Mouse (Mus musculus): Measurements from ENCODE around the gene Rnd2.
"Not testable (repeated sequence)": the region's sequence is repeated elsewhere in the genome, so short reads cannot be mapped to it uniquely, and the experiment has no call there.

Gene Rnd2

DNA sequence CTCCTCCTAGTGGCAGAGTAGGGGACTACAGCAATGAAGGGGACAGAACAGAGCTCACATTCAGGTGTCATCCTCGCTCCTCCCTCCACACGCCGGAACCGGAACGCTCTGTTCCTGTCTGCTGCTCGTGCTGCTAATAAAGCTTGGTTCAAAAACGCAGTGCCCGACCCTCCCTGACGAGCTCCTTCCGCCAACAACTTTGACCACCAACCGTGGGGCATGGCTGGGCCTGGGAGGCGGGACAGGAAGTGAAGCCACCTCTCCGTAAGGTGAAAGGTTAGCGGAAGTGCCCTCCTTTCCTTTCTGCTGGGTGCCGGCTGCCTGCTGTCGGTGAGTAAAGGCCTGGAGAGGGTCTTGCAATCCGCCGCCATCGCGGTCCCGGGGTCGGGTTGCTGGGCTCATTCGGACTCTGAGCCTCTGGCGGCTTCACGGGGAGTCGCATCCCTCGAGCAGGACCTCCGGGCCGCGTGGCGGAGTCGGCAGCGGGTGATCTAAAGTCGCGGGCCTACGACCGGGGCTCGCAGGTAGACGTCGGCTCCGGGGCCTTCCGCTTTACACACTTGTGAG lies 22.6 kb upstream of the Rnd2 start, which contains the start of gene Rpl27:
Rpl27 (plus strand) TSS at position 172 of the 567 bp plus-strand sequence.
- in situ Hi-C loops (cut with MboI; ENCODE audit: low pct_unique_long_range_greater_than_20kb in 1 of 2, low sequenced_read_pairs in 2 of 2, unreplicated experiment in 1 of 2) = no loop called here

DNA sequence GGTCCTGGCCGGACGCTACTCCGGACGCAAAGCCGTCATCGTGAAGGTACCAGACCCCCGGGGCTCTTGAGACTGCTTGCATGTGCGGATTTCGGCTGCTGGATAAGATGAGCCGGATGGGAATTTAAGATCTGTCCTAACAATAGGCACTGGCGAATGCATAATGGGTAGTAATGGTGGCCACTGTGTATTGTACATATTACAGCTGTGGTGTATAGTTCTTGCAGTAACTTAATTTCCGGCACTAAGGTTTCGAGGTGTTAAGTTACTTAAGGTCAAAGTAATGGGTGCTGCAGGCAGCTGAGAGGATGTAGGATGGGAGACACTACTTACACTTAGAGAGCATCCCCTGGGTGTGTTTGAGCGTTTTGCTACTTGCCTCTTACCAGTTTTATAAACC lies 22.0 kb upstream of the Rnd2 start:
- in situ Hi-C loops (cut with MboI; ENCODE audit: low pct_unique_long_range_greater_than_20kb in 1 of 2, low sequenced_read_pairs in 2 of 2, unreplicated experiment in 1 of 2) = no loop called here

DNA sequence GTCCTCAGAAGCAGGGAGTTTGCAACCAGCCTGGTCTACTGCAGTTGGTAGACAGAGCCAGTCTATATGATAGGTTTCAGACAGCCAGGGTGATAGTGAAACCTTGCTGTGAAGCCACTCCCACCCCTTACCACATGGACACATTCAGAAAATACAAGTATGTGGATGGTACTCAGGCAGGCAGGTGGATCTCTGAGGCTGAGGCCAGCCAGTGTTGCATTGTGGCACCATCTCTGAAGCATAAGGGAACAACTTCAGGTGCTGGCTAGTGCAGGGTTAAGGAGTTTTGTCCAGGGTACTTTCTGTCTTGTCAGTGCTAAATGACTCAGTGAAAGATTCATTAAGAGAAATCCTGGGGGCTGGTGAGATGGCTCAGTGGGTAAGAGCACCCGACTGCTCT lies 18.5 kb upstream of the Rnd2 start:
- in situ Hi-C loops (cut with MboI; ENCODE audit: low pct_unique_long_range_greater_than_20kb in 1 of 2, low sequenced_read_pairs in 2 of 2, unreplicated experiment in 1 of 2) = no loop called here

DNA sequence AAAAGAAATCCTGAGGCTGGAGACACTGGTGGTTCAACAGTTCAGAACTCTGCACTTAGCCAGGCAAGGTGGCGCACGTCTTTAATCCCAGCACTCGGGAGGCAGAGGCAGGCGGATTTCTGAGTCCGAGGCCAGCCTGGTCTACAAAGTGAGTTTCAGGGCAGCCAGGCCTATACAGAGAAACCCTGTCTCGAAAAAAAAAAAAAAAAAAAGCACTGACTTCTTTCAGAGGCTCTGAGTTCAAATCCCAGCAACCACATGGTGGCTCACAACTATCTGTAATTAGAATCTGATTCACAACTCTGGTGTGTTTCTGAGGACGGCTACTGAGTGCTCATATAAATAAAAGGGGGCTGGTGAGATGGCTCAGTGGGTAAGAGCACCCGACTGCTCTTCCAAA lies 17.9 kb upstream of the Rnd2 start:
- in situ Hi-C loops (cut with MboI; ENCODE audit: low pct_unique_long_range_greater_than_20kb in 1 of 2, low sequenced_read_pairs in 2 of 2, unreplicated experiment in 1 of 2) = not testable (repeated sequence)

DNA sequence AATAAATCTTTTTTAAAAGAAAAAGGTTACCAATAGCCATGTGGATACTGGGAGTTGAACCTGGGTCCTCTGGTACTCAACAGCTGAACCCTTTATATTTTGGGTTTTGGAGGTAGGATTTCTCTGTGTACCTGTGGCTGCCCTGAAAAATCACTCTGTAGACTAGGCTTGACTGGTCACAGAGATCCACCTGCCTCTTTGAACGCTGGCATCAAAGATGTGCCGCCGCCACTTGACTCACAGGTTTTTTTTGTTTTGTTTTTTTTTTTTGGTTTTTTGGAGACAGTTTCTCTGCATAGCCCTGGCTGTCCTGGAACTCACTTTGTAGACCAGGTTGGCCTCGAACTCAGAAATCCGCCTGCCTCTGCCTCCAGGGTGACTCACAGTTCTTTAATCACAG lies 17.0 kb upstream of the Rnd2 start:
- in situ Hi-C loops (cut with MboI; ENCODE audit: low pct_unique_long_range_greater_than_20kb in 1 of 2, low sequenced_read_pairs in 2 of 2, unreplicated experiment in 1 of 2) = no loop called here

DNA sequence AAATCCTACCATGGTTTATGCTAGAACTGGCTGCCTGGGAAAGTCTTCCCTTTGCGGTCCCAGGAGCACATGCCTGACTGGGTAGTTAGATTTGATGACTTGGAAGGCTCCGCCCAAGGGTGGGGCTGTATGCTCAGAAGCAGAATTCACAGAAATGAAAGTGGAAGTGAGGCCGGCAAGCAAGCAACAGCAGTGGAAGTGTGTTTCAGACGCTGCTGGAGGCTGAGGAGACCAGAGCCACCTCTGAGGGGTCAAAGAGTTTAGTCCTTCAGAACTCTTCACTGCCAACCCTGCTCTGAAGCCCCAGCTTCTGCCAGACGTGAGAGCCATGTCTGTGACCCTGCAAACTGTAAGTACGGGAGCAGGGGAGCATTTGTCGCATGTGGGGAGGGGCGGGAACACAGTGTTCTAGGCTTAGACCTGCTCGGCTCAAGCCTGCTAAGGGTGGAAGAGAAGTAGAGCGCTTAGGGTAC lies 16.5 kb upstream of the Rnd2 start, which contains the start of gene Ifi35:
Ifi35 (plus strand) TSS at position 134 of the 473 bp plus-strand sequence.
- in situ Hi-C loops (cut with MboI; ENCODE audit: low pct_unique_long_range_greater_than_20kb in 1 of 2, low sequenced_read_pairs in 2 of 2, unreplicated experiment in 1 of 2) = no loop called here

DNA sequence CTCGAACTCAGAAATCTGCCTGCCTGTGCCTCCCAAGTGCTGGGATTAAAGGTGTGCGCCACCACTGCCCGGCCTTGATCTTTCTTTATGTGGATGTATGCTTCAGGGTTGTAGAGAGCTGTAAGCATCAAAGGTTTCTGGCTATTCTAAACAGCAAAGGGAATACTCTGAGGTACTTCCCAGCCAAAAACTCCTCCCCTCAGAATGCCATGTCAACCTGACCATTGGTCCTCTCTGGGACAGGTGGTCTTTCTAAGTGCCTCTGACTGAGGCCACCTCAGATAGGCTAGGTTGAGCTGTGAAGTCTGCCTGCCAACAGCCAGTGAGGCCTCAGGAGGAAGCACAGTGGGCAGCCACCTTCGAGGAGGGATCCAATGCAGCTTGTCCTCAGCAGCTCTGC lies 15.9 kb upstream of the Rnd2 start:
- in situ Hi-C loops (cut with MboI; ENCODE audit: low pct_unique_long_range_greater_than_20kb in 1 of 2, low sequenced_read_pairs in 2 of 2, unreplicated experiment in 1 of 2) = no loop called here

DNA sequence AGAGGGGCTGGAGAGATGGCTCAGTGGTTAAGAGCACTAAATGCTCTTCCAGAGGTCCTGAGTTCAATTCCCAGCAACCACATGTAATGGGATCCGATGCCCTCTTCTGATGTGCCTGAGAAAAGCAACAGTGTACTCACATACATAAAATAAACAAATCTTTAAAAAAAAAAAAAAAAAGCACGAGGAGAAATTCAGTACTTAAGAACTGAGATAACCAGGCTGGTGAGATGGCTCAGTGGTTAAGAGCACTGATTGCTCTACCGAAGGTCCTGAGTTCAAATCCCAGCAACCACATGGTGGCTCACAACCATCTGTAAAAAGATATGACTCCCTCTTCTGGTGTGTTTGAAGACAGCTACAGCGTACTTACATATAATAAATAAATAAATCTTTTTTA lies 15.2 kb upstream of the Rnd2 start:
- in situ Hi-C loops (cut with MboI; ENCODE audit: low pct_unique_long_range_greater_than_20kb in 1 of 2, low sequenced_read_pairs in 2 of 2, unreplicated experiment in 1 of 2) = not testable (repeated sequence)

DNA sequence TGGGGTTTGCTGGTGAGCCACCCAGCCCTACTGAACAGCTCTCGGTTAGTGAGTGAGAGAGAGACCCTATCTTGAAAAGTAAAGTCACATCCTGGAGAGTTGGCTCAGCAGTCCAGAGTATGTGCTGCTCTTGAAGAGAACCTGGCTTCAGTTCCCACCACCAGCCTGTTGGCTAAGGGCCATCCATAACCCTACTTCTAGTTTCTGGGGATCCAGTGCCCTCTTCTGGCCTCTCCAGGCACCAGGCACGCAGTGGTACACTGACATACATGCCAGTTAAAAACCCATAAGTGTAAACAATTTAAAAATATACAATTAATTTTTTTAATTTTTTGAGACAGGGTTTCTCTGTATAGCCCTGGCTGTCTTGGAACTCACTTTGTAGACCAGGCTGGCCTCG lies 14.4 kb upstream of the Rnd2 start:
- in situ Hi-C loops (cut with MboI; ENCODE audit: low pct_unique_long_range_greater_than_20kb in 1 of 2, low sequenced_read_pairs in 2 of 2, unreplicated experiment in 1 of 2) = no loop called here

DNA sequence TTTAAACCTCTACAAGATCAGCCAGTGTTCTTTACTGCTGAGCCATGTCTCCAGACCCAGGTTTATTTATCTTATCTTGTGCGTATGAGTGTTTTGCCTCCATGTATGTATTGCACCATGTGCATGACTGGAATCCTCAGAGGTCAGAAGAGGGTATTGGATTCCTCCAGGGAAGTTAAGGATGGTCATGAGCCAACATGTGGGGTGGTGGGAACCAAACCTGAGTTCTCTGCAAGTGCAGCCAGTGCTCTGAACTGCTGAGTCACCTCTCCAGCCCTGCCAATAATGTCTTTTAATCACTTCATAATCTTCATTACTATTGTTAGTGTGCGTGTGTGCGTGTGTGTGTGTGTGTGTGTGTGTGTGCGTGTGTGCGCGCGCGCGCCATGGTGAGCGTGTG lies 13.3 kb upstream of the Rnd2 start:
- in situ Hi-C loops (cut with MboI; ENCODE audit: low pct_unique_long_range_greater_than_20kb in 1 of 2, low sequenced_read_pairs in 2 of 2, unreplicated experiment in 1 of 2) = no loop called here

DNA sequence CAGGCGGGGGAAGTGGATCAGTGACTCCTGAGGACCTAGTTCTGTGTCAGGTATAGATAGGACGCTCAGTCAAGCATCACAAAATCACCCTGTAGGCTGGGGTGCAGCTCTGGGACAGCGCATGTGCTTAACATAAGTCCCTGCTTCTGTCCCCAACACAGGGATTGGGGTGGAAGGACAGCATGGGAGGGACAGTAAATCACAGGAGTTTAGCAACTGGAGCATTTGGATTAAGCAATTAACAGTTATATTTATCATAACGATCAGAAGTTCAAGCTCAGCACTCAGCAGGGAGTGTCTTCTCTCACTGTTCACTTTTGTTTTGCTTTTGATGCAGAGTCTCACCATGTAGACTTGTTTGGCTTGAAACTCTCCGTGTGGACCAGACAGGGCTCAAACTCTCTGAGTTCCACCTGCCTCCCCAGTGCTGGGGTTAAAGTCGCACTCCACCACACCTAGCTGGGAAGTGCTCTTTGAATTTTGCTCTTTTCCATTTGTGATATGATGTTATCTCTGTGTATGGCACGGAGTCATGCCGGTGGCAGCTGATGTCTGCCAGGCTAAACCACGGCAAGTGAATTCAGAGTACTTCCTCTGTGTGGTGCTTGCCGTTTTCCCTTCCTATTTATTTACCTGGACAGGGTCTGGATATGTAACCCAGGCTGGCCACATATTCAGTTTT lies 12.6 kb upstream of the Rnd2 start:
- in situ Hi-C loops (cut with MboI; ENCODE audit: low pct_unique_long_range_greater_than_20kb in 1 of 2, low sequenced_read_pairs in 2 of 2, unreplicated experiment in 1 of 2) = no loop called here

DNA sequence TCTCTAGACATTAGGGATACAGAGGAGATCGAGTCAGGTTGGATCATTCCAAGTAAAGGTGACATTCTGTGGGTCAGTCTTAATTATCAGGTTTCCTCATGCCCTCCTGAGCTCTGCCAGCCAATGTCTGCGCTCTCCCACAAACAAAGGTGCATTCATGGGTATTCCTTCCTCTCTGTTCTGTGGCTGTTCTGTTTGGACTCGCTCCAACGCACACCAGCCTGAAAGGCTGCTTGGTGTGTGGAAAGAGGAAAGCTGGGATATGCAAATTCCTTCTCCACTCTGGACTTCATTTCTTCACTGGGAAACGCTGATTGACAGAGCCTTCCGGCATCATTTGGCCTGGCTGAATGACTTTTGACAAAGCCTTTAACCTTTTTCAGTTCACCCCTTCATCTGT lies 10.1 kb upstream of the Rnd2 start:
- in situ Hi-C loops (cut with MboI; ENCODE audit: low pct_unique_long_range_greater_than_20kb in 1 of 2, low sequenced_read_pairs in 2 of 2, unreplicated experiment in 1 of 2) = no loop called here

DNA sequence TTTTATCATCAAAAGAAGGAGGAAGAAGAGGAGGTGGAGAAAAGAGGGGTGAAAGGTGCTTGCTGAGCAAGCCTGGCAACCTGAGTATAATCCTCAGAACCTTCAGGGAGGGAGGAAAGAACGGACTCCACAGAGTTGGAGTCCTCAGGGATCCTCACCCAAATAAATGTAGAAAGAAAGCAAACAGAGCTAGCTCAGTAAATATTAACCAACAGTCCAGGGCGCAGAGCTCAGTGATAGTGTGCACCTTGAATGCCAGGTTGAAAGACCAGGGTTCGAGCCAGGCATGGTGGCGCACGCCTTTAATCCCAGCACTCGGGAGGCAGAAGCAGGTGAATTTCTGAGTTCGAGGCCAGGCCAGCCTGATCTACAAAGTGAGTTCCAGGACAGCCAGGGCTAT lies 9.2 kb upstream of the Rnd2 start:
- in situ Hi-C loops (cut with MboI; ENCODE audit: low pct_unique_long_range_greater_than_20kb in 1 of 2, low sequenced_read_pairs in 2 of 2, unreplicated experiment in 1 of 2) = no loop called here

DNA sequence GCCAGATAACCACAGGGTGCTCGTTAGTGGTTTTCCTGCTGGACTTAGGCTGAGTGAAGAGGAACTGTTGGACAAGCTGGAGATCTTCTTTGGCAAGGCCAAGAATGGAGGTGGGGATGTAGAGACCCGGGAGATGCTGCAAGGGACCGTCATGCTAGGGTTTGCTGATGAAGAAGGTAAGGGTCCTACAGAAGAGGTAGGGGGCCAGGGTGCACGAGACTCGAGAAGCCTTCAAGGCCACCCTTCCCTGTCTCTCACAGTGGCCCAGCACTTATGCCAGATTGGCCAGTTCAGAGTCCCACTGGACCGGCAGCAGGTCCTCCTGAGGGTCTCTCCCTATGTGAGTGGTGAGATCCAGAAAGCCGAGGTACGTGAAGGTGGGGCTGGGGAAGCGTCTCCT lies 7.2 kb upstream of the Rnd2 start:
- in situ Hi-C loops (cut with MboI; ENCODE audit: low pct_unique_long_range_greater_than_20kb in 1 of 2, low sequenced_read_pairs in 2 of 2, unreplicated experiment in 1 of 2) = no loop called here

DNA sequence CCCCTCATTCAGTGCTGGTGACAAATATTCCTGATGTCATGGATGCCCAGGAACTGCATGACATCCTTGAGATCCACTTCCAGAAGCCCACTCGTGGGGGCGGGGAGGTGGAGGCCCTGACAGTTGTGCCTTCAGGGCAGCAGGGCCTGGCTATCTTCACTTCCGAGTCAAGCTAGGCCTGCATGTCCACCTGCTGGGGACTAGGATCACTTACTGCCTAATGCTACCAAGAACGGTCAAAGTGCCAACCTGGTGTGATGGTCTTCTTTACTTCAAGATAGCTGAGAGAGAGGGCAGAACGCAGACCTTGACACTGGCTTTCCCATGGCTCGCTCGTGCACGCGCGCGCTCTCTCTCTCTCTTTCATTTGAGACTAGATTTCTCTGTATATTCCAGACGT lies 6.6 kb upstream of the Rnd2 start:
- in situ Hi-C loops (cut with MboI; ENCODE audit: low pct_unique_long_range_greater_than_20kb in 1 of 2, low sequenced_read_pairs in 2 of 2, unreplicated experiment in 1 of 2) = no loop called here

DNA sequence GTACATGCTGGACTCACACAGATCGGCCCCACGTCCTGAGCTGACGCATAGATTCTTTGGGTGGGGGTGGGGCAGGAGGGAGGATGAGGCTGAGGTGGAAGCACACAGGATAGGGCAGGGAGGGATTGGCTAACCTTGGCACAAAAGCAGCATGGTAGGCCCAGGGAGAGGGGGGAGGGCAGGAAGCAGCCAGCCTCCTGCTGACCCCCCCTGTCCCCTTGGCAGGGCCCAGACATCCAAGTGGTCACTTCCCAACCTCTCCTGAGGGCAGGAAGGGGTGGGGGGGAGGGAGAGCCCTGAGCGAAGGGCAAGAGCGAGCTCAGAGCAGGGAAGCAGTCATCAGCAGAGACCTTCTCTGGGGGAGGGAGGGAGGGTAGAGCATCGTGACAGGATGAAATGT lies 5.1 kb upstream of the Rnd2 start:
- in situ Hi-C loops (cut with MboI; ENCODE audit: low pct_unique_long_range_greater_than_20kb in 1 of 2, low sequenced_read_pairs in 2 of 2, unreplicated experiment in 1 of 2) = no loop called here

DNA sequence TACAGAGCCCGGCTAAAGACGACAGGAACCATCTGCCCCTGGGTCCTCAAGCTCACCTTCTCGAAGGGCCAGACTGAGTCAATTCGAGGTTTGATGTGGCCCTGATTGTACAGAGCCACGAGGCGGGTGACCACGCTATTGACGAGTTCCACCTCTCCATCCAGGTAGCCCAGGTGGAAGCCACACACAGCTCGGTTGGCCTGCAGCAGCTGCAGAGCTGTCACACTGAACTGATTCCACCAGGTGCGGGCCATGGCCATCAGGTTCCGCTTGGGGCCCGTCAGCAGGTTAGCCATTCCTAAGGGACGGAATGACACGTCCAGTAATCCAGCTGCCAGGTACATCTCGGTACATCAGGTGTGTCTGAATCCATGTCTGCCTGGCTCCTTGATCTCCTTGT lies 4.5 kb upstream of the Rnd2 start:
- in situ Hi-C loops (cut with MboI; ENCODE audit: low pct_unique_long_range_greater_than_20kb in 1 of 2, low sequenced_read_pairs in 2 of 2, unreplicated experiment in 1 of 2) = no loop called here

DNA sequence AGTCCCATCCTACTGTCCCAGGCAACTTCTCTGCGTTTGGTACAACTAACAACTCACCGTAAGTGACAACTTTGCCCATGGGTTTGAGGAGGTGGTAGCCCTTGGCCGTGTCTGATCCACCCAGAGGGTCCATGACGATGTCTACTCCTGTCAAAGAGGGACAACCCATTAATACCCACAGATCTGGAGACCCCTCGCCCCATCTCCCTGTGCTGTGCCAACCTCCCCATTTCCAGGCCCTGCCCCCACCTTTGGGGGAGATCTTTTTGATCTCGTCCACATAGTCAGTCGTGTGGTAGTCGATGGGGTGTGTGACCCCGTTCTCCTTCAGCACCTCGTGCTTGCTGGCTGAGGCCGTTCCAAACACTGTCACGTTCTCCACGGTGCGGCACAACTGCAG lies 2.7 kb upstream of the Rnd2 start:
- in situ Hi-C loops (cut with MboI; ENCODE audit: low pct_unique_long_range_greater_than_20kb in 1 of 2, low sequenced_read_pairs in 2 of 2, unreplicated experiment in 1 of 2) = no loop called here

DNA sequence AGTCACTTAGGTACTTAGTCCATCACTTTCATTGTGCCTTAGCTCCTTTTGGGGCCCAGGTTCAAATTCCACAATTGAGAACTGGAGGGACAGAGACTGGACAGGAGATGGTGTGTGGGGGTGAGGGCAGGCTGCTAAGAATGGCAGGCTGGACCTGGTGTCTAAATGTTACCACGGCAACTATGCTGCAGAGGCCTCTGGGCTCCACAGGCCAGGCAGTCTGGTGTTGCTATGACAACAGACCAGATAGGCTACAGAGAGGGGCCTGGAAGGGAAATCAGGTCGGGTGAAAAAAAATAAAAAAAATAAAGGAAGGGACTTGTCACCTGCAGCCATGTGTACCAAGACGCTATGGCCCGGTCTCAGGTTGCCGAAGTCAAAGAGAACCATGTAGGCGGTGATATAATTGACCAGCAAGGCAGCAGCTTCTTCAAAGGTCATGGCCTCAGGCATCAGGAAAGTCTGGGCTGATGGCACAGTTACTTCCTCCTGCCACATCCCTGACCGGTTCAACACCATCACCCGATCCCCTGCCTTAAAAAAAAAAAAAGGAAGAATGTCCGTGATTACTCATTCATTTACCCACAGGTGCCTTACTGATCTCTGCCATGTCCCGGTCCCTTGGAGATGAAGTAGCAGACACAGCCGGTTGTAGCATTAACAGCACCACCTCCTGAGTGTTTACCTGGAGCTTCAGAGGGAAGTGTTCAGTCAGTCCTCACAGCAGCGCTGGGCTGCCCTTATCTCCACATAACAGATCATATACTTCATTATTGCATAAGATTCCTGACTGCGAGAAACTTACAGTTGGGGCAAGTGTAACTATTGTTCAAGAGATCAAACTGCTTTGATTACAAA lies 2.0 kb upstream of the Rnd2 start:
- in situ Hi-C loops (cut with MboI; ENCODE audit: low pct_unique_long_range_greater_than_20kb in 1 of 2, low sequenced_read_pairs in 2 of 2, unreplicated experiment in 1 of 2) = no loop called here
